Mouse (Mus musculus) lung, adult 2 months (tissue): ENCODE data around the gene Zfp385c.

Source experiments
- CTCF ChIP-seq: fragments of 200-500 bp; IDR thresholded peaks from 2 replicates; pipeline ENCODE4 v1.5.1; 2011; ENCODE audit warnings: mild to moderate bottlenecking, low read length, control low read depth; ENCODE audit not compliant: insufficient read depth
- POLR2A ChIP-seq: fragments of 200-500 bp; IDR thresholded peaks from 2 replicates; pipeline ENCODE4 v1.6.1; 2011; ENCODE audit warnings: low read depth, mild to moderate bottlenecking, control low read depth, low read length, borderline replicate concordance; ENCODE audit errors: extremely low read depth

DNA sequence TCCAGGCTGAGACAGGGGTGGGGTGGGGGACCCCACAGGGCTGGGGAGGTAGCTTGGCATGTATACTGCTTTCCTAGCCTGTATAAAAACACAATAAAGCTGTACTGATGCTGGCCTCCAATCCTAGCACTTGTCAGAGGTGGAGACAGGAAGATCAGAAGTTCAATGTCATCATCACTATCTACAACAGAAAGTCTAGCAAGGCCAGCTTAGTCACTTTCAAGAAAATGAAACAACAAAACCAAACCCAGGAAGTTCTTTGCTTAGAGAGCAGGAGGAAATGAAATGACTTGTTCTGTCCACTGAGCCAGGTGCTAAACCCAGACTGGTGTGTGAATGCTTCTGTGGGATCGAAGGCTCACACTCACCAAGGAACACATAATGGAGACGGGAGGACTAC, 103.8 kb downstream of the Zfp385c start:
- no peak for TF ChIP-seq POLR2A
- TF ChIP-seq CTCF = no peak
